Mouse (Mus musculus): ENCODE results near the gene AI413582. TPM values are rescaled to one million over a fixed set of nuclear protein-coding genes. Genes with fewer than 3 reads are reported as not detected.

The AI413582 gene
- polyA plus RNA-seq, 1 experiment from 2014 or later = 51.9 TPM

DNA sequence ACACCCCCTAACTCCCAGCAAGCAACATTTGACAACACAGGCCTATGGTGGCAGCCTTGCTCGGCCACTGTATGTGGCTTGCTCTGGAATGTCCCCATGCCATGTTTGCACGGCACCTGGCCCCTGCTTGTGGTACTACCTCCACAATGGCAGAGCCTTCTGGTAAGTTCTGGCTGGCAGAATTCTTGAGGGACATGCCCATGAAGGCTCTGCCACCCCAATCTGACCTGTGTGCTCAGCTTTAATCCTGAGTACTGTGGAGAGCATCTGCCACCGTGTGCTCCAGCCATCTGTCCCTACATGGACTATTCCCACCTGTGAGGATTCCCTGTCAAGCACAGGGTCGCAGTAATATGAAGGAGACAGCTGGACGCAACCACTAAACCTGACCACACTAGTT lies 35.3 kb upstream of the AI413582 start:
- peak overlapping the region; percentile 5; the same call in 1 of the 2 replicates for H3K27ac ChIP-seq (replicated peaks; ENCODE audit: low read depth, low read length)
- no peak for DNase-seq

DNA sequence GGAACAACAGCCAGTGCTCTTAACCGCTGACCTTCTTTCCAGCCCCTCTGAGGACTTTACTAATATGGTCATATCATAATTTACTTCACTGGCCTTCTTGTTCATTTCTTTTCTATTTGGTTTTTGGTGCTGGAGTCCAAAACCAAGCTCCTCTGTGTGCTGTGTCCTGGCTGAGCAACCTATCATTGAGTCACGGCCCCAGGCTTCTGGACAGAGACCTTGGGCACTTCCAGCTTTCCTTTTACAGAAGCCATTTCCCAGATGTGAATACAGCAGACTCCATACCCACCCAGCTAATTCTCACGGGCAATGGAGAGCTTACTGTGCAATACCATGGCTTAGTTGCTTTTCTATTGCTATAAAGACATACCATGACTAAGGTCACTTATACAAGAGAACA lies 34.7 kb upstream of the AI413582 start:
- no peaks in the 10 kb centered on the region for H3K9me3 ChIP-seq (ENCODE audit: control insufficient read depth, low read length)
- no peak overlapping the region for H3K27ac ChIP-seq (replicated peaks; ENCODE audit: low read depth, low read length)
- peaks cover 37% of the 10 kb centered on the region for H3K4me1 ChIP-seq (ENCODE audit: control insufficient read depth, insufficient read depth, low read length)
- H3K27me3 ChIP-seq (ENCODE audit: control insufficient read depth, insufficient read depth, low read length) = no peaks in the 10 kb centered on the region
- WGBS = 80% methylated on average over 3 of the region's 3 CpGs
- peaks cover 21% of the 10 kb centered on the region for H3K36me3 ChIP-seq (ENCODE audit: control insufficient read depth, insufficient read depth, low read length)
- no peak overlapping the region for H3K4me3 ChIP-seq (replicated peaks; ENCODE audit: low read depth, low read length)
- H3K4me2 ChIP-seq (ENCODE audit: low read length) = no peak overlapping the region
- DNase-seq = no peak
- no peak overlapping the region for H3K9ac ChIP-seq (replicated peaks; ENCODE audit: low read length)
- no peak for ATAC-seq (ENCODE audit: low FRiP score, low TSS enrichment)

More for the DNA sequence above, 35.3 kb upstream of the AI413582 start:
- Histone ChIP-seq H3K27me3 (ENCODE audit: control insufficient read depth, insufficient read depth, low read length) (no peaks in the 10 kb centered on the region), H3K36me3 (ENCODE audit: control insufficient read depth, insufficient read depth, low read length) (peaks cover 15% of the 10 kb centered on the region), H3K4me1 (ENCODE audit: control insufficient read depth, insufficient read depth, low read length) (peaks cover 37% of the 10 kb centered on the region), H3K9me3 (ENCODE audit: control insufficient read depth, low read length) (no peaks in the 10 kb centered on the region), H3K9ac (replicated peaks; ENCODE audit: low read length) (no peak overlapping the region), H3K4me2 (ENCODE audit: low read length) (no peak overlapping the region; the same call in 1 of the 2 replicates), H3K4me3 (replicated peaks; ENCODE audit: low read depth, low read length) (no peak overlapping the region)
- no peak for ATAC-seq (ENCODE audit: low FRiP score, low TSS enrichment)
- WGBS = 63% methylated on average over 5 of the region's 5 CpGs

DNA sequence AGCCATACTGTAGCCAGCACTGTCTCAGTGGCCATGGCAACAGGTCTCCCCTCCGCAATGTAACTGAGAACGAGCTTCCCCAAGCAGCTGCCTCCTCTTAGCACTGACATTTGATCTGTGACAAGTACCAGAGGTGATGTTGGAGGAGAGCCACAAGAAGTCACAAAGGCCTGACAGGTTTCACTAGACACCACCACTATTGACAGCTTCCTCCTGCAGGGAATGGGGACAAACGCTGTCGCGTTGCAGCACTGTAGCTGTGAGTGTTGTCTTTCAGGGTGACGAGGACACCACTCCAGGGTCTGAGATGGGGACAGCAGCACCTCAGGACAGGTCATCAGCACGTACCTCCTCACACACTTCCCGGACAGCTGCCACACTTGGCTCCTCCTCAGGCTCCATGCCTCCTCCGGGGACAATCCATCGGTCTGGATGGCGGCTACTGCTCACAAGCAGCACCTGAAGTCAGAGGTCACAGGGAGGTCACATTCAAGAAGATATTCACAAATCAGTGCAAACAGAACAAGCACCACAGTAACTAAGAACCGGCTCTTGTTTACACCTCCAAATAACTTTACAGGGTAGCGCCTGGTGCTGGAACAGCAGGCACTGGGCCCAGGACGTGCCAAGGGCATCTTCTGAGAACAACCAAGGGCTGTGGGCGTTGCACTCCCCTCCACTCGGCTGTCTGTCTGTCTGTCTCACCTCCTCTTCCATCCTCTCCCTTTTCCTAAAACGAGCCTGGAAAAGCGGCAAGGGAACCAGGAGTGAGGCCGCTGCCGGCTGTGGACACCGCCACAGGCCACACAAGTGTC lies 31.0 kb upstream of the AI413582 start:
- H3K9ac ChIP-seq (replicated peaks; ENCODE audit: low read length) = no peak overlapping the region
- H3K4me2 ChIP-seq (ENCODE audit: low read length) = no peak overlapping the region
- no peak for ATAC-seq (ENCODE audit: low FRiP score, low TSS enrichment)
- H3K27me3 ChIP-seq (ENCODE audit: control insufficient read depth, insufficient read depth, low read length) = no peaks in the 10 kb centered on the region
- peaks cover 47% of the 10 kb centered on the region for H3K36me3 ChIP-seq (ENCODE audit: control insufficient read depth, insufficient read depth, low read length)
- H3K4me1 ChIP-seq (ENCODE audit: control insufficient read depth, insufficient read depth, low read length) = peaks cover 10% of the 10 kb centered on the region; the same call in 1 of the 2 replicates
- H3K27ac ChIP-seq (replicated peaks; ENCODE audit: low read depth, low read length) = no peak overlapping the region
- 89% methylated on average over 21 of the region's 21 CpGs for WGBS
- no peak overlapping the region for H3K4me3 ChIP-seq (replicated peaks; ENCODE audit: low read depth, low read length)
- H3K9me3 ChIP-seq (ENCODE audit: control insufficient read depth, low read length) = no peaks in the 10 kb centered on the region
- DNase-seq = no peak

DNA sequence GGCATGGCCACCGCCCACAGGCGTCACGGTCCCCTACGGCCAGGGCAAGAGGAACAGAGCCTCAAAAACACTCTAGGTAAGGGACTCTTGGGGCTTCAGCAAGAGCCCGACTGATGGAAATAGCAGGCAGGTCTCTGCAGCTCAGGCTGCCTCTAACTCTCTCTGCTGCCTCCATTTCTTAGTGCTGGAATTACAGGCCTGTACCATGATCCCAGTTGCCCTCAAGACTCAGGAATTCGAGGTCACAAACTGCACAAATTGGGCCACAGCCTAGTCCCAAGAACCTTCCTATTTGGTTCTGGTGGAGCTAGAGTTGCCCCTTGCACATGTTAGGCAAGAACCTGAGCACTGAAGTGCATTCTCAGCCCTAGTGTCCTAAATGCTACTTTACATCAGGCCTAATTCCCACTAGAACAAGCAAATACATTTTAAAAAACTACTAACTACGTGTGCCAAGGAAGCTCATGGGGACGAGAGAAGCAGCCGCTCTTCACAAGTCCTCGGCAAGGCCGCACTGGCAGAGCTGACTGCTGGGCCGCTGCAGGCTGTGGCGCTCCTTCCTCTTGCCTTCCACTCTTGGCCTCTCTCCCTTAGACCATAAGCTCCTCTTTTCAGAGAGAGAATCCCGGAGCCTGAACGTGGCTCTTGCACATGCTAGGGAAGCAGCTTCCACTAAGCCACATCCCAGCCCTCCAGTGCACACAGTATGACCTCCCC lies 30.3 kb upstream of the AI413582 start:
- no peak overlapping the region for H3K9ac ChIP-seq (replicated peaks; ENCODE audit: low read length)
- 93% methylated on average over 15 of the region's 15 CpGs for WGBS
- no peaks in the 10 kb centered on the region for H3K9me3 ChIP-seq (ENCODE audit: control insufficient read depth, low read length)
- no peak overlapping the region for H3K4me2 ChIP-seq (ENCODE audit: low read length)
- peaks cover 4% of the 10 kb centered on the region; the same call in 1 of the 2 replicates for H3K4me1 ChIP-seq (ENCODE audit: control insufficient read depth, insufficient read depth, low read length)
- H3K27me3 ChIP-seq (ENCODE audit: control insufficient read depth, insufficient read depth, low read length) = no peaks in the 10 kb centered on the region
- no peak for ATAC-seq (ENCODE audit: low FRiP score, low TSS enrichment)
- H3K27ac ChIP-seq (replicated peaks; ENCODE audit: low read depth, low read length) = no peak overlapping the region
- H3K36me3 ChIP-seq (ENCODE audit: control insufficient read depth, insufficient read depth, low read length) = peaks cover 54% of the 10 kb centered on the region
- H3K4me3 ChIP-seq (replicated peaks; ENCODE audit: low read depth, low read length) = no peak overlapping the region
- no peak for DNase-seq

DNA sequence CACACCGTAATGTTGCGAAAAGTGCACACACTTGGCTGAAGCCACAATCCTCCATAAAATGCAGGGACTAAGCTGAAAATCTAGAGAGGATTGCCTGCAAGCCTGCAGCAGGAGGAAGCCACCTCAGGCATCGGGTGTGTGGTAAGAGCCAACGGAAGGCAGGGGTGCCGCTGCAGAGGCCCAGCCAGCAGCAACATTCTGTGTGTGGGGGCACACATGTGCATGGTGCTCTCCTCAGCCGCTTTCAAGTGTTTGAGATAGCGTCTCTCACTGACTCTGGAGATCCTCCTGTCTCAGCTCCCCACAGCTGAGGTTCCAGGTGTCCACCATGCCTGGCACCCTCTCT lies 27.0 kb upstream of the AI413582 start:
- Histone ChIP-seq H3K9me3 (ENCODE audit: control insufficient read depth, low read length) (no peaks in the 10 kb centered on the region), H3K27ac (replicated peaks; ENCODE audit: low read depth, low read length) (no peak overlapping the region), H3K36me3 (ENCODE audit: control insufficient read depth, insufficient read depth, low read length) (peaks cover 81% of the 10 kb centered on the region), H3K4me3 (replicated peaks; ENCODE audit: low read depth, low read length) (no peak overlapping the region), H3K9ac (replicated peaks; ENCODE audit: low read length) (no peak overlapping the region), H3K4me2 (ENCODE audit: low read length) (no peak overlapping the region), H3K27me3 (ENCODE audit: control insufficient read depth, insufficient read depth, low read length) (no peaks in the 10 kb centered on the region), H3K4me1 (ENCODE audit: control insufficient read depth, insufficient read depth, low read length) (no peaks in the 10 kb centered on the region)
- ATAC-seq (ENCODE audit: low FRiP score, low TSS enrichment) (no peak), DNase-seq (no peak)
- WGBS = 97% methylated on average over 7 of the region's 7 CpGs

DNA sequence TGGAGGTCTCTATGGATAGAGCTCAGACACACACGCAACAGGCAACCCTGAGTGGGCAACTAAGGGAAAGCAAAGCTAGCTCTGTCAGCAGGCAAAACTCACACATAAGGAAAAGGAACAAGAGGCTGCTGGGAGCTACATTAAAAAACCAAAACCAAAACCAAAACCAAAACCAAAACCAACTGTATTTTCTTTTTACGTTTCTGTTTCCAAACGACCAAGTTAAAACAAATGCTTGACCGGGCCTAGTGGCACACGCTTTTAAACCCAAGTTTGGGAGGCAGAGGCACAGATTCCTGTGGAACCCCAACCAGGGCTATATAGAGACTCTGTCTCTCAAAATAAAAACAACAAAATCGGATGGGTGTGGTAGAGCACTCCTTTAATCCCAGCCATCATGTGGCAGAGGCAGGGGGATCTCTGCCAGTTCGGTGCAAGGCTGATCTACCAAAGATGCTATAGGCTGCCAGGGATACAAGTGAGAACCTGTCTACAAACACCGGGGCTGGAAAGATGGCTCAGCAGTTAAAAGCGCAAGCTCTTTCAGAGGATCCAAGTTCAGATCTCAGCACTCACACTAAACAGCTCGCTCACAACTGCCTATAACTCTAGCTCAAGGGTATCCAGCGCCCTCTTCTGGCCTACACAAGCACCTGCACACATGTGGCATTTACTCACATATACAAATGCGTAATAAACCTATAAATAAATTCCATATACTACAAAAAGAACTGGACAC lies 26.4 kb upstream of the AI413582 start:
- no peaks in the 10 kb centered on the region for H3K4me1 ChIP-seq (ENCODE audit: control insufficient read depth, insufficient read depth, low read length)
- H3K27me3 ChIP-seq (ENCODE audit: control insufficient read depth, insufficient read depth, low read length) = no peaks in the 10 kb centered on the region
- no peaks in the 10 kb centered on the region for H3K9me3 ChIP-seq (ENCODE audit: control insufficient read depth, low read length)
- 91% methylated on average over 12 of the region's 12 CpGs for WGBS
- H3K4me2 ChIP-seq (ENCODE audit: low read length) = no peak overlapping the region
- no peak overlapping the region for H3K27ac ChIP-seq (replicated peaks; ENCODE audit: low read depth, low read length)
- H3K9ac ChIP-seq (replicated peaks; ENCODE audit: low read length) = no peak overlapping the region
- ATAC-seq (ENCODE audit: low FRiP score, low TSS enrichment) (no peak), DNase-seq (no peak)
- H3K36me3 ChIP-seq (ENCODE audit: control insufficient read depth, insufficient read depth, low read length) = peaks cover 81% of the 10 kb centered on the region
- no peak overlapping the region for H3K4me3 ChIP-seq (replicated peaks; ENCODE audit: low read depth, low read length)

DNA sequence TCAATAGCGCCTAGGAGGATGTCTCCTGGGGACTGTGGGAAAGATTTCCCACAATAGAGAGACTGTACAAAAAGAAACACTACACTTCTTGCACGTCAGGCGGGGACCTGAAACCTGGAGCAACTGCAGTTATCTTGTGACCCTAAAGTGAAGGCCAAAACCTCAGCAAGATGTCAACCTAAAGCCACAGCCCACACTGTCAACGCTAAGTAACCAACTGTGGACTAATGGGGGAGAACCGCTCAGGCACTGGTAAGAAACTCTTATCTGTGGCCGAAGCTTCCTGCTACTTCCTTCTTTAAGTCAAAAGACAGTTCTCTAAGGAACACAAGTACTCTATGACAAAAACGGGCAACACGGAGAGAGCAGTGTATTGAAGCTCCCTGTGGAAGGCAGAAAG lies 22.7 kb upstream of the AI413582 start:
- H3K4me2 ChIP-seq (ENCODE audit: low read length) = no peak overlapping the region
- H3K27ac ChIP-seq (replicated peaks; ENCODE audit: low read depth, low read length) = no peak overlapping the region
- no peak for DNase-seq
- H3K9me3 ChIP-seq (ENCODE audit: control insufficient read depth, low read length) = no peaks in the 10 kb centered on the region
- no peaks in the 10 kb centered on the region for H3K4me1 ChIP-seq (ENCODE audit: control insufficient read depth, insufficient read depth, low read length)
- no peak for ATAC-seq (ENCODE audit: low FRiP score, low TSS enrichment)
- no peaks in the 10 kb centered on the region for H3K27me3 ChIP-seq (ENCODE audit: control insufficient read depth, insufficient read depth, low read length)
- H3K36me3 ChIP-seq (ENCODE audit: control insufficient read depth, insufficient read depth, low read length) = peaks cover 58% of the 10 kb centered on the region
- H3K4me3 ChIP-seq (replicated peaks; ENCODE audit: low read depth, low read length) = no peak overlapping the region
- no peak overlapping the region for H3K9ac ChIP-seq (replicated peaks; ENCODE audit: low read length)
- 88% methylated on average over 8 of the region's 8 CpGs for WGBS

DNA sequence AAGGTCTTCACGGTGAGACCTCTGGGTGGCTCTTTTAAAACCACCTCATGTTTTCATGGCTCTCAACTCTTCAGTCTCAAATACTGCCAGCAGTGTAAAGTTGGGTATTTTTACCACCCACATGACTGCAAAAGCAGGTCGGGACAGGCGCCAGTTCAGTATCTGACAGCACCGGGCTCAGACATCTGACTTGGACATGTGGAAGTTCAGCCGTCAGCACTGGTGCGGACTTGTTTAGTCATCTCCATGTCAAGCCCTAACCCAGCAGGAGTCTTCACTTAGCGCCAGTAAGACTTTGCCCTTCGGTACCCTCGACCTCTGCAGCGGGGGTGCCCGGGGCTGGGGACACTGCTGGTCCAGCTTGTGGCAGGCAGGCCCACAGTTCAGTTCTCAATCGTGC lies 21.7 kb upstream of the AI413582 start:
- 81% methylated on average over 12 of the region's 12 CpGs for WGBS
- no peak overlapping the region for H3K27ac ChIP-seq (replicated peaks; ENCODE audit: low read depth, low read length)
- H3K27me3 ChIP-seq (ENCODE audit: control insufficient read depth, insufficient read depth, low read length) = no peaks in the 10 kb centered on the region
- H3K36me3 ChIP-seq (ENCODE audit: control insufficient read depth, insufficient read depth, low read length) = peaks cover 58% of the 10 kb centered on the region
- no peak overlapping the region for H3K4me3 ChIP-seq (replicated peaks; ENCODE audit: low read depth, low read length)
- H3K9me3 ChIP-seq (ENCODE audit: control insufficient read depth, low read length) = no peaks in the 10 kb centered on the region
- H3K4me1 ChIP-seq (ENCODE audit: control insufficient read depth, insufficient read depth, low read length) = no peaks in the 10 kb centered on the region
- DNase-seq (no peak), ATAC-seq (ENCODE audit: low FRiP score, low TSS enrichment) (no peak)
- no peak overlapping the region for H3K4me2 ChIP-seq (ENCODE audit: low read length)
- no peak overlapping the region for H3K9ac ChIP-seq (replicated peaks; ENCODE audit: low read length)
